Mouse (Mus musculus) left cerebral cortex, adult 9 months (tissue): Measurements from ENCODE around the gene Emc10.

Source experiments
- DNase-seq, 2 experiments: peaks; one replicate each; pipeline ENCODE4 v3.0.0; 2022; ENCODE audit warnings: low spot score in 2 of 2

The Emc10 gene

GRCm38 (mm10) chr7:44526414-44527154 lies 30.3 kb upstream of the Emc10 start:
- no peak for DNase-seq

DNA sequence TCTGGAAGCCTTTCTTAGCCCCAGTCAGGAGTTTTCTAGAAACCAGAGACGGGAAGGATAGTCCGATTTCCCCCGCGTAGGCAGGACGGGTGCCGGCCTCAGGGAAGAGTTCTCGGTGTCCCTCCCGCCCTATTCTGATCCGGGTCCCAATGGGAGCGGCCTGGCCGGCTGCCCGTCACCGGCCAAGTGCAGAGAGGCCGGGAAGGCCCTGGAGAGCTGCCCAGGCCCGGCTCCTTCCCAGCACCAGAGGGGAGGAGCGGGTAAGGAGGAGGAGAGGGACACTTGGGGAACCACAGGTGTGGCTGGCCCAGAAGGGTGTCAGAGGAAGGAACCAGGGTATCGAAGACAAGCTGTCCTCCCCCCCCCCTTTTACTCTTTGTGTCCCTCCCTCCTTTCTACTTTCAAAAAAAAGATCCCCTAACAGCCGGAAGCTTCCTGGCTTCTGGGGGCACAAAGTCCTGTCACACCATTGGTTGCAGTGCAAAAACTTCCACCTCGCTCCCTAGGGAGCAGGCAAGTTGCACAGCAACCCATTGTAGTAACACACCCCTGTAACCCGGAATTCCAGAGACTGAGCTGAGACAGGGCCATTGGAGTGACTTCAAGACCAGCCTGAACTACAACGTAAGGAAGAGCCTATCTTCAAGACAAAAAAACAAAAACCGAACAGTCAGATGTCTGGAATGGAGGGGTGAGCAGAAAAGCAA lies 28.9 kb upstream of the Emc10 start:
- peak in 1 of 2 experiments; percentile 34 for DNase-seq

- DNase-seq: no peak
Observed at GRCm38 (mm10) chr7:44524502-44524901, 28.2 kb upstream of the Emc10 start, which contains the start of gene Mybpc2. Mybpc2 (minus strand) TSS chr7:44524656.

GRCm38 (mm10) chr7:44523056-44523455 lies 26.7 kb upstream of the Emc10 start:
- DNase-seq: no peak

DNA sequence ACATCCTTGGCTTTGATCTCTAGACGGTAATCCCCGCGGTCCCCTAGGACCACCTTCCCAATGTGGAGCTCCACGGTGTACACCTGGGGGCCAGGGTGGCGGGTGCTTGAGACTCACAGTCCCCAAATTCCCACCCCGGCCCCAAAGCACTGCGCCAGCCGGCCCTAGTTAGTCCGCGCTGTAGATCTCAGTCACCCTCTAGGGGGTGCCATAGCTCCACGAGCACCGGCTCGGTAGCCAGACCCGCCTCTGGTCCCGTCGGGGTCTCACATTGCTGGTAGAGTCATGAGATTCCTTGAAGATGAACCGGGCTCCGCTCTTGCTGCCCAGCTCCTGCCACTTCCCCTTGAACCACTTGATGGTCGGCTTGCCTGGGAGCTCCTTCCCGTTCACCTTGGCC lies 25.4 kb upstream of the Emc10 start:
- DNase-seq: peak in 1 of 2 experiments; percentile 43

GRCm38 (mm10) chr7:44520990-44521389 lies 24.7 kb upstream of the Emc10 start:
- no peak for DNase-seq

DNA sequence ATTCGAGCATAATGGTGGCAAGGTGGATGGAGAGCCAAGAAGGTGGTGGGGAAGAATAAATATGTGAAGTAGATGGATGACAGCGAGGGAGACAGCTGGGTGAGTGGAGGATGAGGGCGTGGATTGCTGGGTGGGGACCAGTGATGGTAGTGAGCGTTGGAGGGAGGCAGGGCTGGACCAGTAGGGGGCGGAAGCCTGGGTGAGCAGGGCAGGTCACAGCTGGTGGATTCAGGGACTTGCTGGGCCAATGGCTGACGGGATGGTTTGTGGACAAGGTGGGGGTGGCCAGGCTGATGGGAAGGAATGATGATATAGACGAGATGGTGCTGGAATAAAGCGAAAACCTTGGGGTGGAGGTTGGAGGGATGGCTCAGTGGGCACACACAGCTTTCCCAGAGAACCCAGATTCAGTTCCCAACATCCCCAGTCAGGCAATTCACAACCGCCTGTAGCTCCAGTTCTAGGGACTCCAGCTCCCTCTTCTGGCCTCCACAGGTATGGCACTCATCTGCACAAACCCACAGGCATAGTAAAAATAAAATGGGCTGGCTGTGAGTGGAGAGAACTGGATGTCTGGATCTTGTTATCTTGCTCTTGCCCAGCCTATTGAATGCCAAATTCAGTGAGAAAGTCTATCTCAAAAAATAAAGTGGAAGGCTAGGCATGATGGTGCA lies 23.0 kb upstream of the Emc10 start:
- DNase-seq: no peak

DNA sequence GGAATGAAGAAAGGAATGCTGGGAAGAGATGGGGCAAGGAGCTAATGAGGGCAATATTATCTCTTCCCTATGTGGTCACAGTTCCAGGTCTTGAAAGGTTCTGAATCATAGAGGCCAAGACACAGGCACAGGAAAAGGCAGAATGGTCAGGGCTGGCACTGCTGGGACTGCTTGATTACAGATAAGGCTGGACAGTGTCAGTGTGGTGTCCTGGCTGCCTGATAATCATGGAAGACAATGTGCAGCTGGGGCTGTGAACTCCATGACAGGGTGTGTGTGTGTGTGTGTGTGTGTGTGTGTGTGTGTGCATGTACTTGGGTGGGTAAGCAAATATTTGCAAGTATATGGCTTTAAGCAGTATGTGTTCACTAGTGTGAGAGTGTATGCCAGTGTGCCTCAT lies 11.2 kb upstream of the Emc10 start:
- no peak for DNase-seq

GRCm38 (mm10) chr7:44501563-44502115 lies 5.3 kb upstream of the Emc10 start:
- peak in 1 of 2 experiments; percentile 74 for DNase-seq

DNA sequence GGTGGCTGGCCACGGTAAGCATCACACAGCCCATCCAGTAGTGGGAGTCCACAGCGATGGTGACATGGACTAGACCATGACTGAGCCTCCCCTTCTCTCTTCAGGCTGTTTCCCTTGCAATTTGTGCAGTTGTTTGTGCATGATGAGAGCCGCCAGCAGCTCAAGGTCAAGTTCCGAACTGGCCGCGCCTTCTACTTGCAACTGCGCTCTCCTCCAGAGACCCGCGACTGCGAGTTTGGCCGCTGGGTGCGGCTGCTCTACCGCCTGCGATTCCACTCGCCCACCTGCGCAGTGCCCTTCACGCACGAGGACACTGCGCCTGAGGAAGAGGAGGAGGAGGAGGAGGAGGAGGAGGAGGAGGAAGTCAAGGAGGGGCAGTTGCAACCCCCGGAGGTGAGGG lies 3.7 kb upstream of the Emc10 start:
- DNase-seq: no peak

DNA sequence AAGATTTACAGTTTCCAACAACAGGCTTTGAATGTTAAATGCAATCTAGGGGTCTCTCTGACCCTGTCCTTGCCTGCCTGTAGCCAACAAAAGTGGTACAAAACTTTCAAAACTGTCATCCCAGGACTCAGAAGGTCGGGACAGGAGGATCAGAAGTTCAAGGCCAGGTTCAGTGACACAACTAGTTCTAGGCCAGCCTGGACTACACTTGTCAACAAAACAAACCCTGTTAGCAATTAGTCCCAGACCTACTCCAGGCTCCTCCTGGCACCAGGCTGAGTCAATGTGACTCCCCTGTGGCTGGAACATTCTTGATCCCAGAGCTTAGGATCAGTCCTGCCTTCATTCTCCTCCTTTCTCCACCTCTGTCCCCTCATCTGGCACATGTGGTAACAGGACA lies 2.6 kb upstream of the Emc10 start:
- no peak for DNase-seq

GRCm38 (mm10) chr7:44497361-44498055 lies 1.2 kb upstream of the Emc10 start:
- DNase-seq: no peak

GRCm38 (mm10) chr7:44496771-44497109 lies 411 bp upstream of the Emc10 start:
- DNase-seq: no peak

DNA sequence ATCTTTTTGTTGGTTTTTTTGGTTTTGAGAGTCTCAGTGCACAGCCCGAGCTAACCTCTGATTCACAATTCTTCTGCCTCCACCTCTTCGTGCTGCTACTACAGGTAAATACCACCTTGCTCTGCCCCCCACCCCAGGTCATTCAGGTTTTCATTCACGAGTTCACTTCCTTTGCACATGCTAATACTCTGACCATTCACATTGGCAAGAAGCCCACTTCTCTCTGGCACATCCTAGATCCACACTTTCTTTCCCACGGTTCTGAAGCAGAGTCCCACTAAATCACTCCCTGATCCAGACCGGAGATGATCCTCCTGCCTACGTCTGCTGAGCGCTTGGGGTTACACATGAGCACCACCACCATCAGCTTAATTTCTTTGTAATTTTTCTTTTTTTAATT lies 1.2 kb downstream of the Emc10 start:
- no peak for DNase-seq

GRCm38 (mm10) chr7:44494681-44495080 lies 1.6 kb downstream of the Emc10 start:
- DNase-seq: no peak

DNA sequence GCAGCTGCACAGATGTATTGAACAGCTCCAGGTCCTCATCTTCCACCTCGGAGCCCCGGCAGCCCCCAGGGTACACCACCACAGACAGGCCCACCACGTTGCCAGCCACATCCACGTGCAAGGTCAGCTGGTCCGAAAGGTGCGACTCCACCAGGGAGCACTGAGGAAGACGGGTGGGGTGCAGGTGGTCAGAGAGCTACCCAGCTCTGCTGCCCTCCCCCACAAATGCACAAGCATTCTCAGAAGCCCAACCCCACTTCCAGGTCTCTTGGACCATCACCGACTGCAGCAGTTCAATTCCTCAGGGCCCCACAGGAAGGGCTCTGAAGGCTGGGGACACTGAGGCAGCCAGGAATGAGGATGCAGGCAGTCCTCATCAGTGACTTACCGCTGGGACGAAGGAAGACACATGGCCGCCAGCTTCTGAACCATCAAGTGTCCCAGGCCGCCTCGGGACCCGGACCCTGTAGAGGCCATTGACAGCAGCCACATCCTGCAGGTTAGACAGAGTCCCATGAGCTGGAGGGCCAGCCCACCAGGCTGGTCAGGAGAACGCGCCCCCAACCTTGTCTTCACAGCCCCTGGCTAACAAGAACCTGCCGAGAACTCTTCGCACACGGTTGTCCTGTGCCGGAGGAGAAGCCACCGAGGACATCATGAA lies 4.0 kb downstream of the Emc10 start:
- no peak for DNase-seq

- no peak for DNase-seq
Observed at GRCm38 (mm10) chr7:44491391-44491790, 4.9 kb downstream of the Emc10 start.

DNA sequence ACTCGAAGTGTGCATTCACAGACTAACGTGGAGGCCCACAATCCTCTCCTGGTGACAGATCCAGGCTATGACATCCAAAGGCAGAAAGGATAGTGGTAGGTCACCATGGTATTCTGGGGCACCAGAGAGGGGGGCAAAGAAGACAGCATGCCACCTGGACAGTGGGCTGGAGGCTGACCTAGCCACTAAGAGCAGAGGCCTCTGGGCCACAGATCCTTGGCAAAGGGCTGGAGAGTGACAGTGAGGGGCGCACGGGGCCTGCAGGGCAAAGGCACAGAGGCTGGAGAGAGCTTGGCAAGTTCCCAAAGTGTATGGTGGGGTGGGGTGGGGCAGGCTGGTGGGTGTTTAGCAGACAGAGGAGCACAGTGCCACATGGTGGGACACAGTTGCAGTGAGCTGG lies 6.0 kb downstream of the Emc10 start:
- no peak for DNase-seq

GRCm38 (mm10) chr7:44488545-44488944 lies 7.8 kb downstream of the Emc10 start:
- no peak for DNase-seq

DNA sequence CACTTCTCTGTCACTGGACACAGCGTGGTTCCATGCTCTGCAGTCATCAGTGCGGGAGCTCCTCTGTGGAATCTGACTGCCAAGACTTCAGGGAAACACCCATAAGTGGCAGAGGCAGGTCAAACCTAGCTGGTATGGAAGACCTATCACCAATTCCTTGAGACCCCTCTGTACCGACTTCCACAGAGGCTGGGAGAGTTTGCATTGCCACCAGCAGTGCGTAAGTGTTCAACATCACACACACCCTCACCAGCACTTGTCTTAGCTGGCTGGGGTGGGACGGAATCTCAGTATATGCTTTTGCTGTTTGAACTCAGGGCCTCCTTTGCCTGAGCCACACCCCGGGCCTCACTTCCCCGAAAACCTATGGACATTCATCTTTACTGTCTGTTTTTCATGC lies 8.4 kb downstream of the Emc10 start:
- DNase-seq: no peak

- no peak for DNase-seq
Observed at GRCm38 (mm10) chr7:44486927-44487575, 9.3 kb downstream of the Emc10 start.
